Mouse (Mus musculus) ES-CJ7 (cell line): ENCODE data around the gene Frmpd2.
"Not testable (repeated sequence)": the region's sequence is repeated elsewhere in the genome, so short reads cannot be mapped to it uniquely, and the experiment has no call there.

Experiments used
- DNase-seq: peaks from one replicate; pipeline ENCODE4 v3.0.0; 2011; ENCODE audit warnings: low read depth, low spot score

Gene Frmpd2

DNA sequence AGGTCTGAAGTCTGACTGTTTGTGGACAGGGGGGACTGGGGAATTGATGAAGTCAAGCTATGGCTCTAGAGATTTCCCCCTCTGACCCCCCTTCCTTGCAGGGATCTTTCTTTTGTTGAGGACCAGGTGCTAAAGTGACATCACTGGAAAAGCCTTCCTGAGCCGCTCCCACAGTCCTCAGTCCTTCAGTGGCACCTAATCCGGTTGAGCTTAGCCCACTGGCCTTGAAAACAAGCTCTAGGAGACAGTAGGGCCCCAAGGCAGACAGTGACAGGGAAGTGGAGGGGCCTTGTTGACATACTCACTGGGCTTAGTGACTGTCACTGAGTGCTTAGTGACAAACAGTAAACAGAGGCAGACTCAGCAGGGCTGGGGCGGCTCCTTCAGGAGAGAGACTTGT lies at the start of gene Frmpd2:
Gene Frmpd2, plus strand, starts transcription at position 366 of the 400 bp plus-strand sequence.
- no peak for DNase-seq

DNA sequence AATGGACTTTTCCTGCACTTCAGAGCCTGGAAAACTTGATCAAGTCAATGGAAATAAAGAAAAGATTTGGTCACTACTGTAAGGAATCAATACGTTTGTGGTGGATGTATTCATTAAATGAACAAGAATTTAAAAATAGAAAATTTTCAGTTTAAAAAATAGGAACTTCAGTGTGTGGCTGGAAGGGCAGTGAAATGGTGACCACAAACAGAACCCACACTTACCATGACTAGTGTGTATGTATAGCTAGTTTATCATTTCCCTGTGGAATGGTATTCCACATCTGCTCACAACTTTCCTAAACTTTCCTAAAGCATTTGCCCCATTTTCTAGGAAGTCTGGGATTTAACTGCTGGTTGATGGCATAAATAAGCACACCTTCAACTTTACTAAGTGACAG lies 48.5 kb upstream of the Frmpd2 start:
- DNase-seq: no peak

DNA sequence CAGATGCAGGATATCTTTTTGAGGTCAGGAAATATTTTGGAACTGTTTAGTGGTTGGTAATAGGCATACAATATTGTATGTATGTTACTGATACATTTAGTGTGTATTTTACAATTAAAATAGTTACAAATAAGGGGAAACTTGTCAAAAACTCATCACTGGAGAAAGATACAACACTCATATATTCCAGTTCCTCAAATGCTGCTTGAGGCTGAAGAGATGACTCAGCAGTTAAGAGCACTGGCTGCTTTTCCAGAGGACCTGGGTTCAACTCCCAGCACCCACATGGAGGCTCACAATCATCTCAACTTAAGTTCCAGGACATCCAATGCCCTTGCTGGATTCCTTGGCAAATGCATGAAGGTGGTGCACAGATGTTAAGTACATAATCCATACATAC lies 47.4 kb upstream of the Frmpd2 start:
- DNase-seq: no peak

GRCm38 (mm10) chr14:33432485-33432884 lies 39.0 kb upstream of the Frmpd2 start:
- not testable (repeated sequence) for DNase-seq

- DNase-seq: no peak
These were observed 27.7 kb upstream of the Frmpd2 start for GRCm38 (mm10) chr14:33443780-33444179.

- DNase-seq: no peak
These were observed 25.5 kb upstream of the Frmpd2 start for GRCm38 (mm10) chr14:33445962-33446361.

- DNase-seq: peak; percentile 14
These were observed 24.9 kb upstream of the Frmpd2 start for GRCm38 (mm10) chr14:33446561-33447023.

GRCm38 (mm10) chr14:33447027-33447569 lies 24.4 kb upstream of the Frmpd2 start, which contains the start of gene Mapk8:
Gene Mapk8, minus strand, starts transcription at chr14:33447158.
- DNase-seq: peak; percentile 91

DNA sequence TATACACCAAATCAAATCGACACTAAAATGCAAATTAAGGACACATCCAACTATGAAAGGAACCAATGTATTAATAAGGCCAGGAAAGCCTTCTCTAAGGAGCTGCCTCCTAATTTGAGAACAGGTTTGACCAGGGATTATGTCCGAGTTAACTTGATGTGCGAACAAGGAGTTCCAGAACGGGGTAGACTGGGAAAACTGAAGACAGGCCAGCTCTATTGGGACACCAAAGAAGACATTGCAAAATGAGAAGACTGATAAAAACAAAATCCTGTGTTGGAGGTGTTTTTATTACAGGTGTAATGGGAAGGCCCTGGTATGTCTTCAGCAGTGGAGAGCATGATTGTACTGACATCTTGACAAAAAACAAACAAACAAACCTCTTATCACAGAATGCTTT lies 23.2 kb upstream of the Frmpd2 start:
- no peak for DNase-seq

DNA sequence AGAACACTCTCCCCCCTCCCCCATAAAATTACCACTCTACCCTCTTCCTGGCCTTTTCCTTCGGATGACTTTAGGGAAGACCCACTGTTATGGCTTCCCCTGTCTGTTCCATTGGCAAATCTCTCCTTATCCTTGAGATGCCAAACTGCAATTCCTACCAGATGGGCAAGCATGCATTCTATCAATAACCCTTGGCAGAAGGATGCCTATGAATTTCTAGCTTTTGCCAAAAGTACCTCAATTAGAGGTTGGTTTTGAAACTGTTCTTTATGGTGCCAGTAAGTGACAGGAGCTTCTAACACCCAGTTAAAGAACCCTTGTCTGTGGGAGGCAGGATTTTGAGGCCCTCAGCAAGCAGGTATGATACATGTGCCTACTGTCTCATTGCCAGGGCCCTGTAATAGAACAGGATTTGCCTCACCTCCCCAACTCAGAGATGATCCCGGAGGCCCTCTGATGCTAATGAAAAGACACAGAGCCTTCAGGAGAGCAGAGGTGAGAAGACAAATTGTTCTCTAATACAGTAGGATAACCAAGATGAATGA lies 22.1 kb upstream of the Frmpd2 start:
- no peak for DNase-seq

DNA sequence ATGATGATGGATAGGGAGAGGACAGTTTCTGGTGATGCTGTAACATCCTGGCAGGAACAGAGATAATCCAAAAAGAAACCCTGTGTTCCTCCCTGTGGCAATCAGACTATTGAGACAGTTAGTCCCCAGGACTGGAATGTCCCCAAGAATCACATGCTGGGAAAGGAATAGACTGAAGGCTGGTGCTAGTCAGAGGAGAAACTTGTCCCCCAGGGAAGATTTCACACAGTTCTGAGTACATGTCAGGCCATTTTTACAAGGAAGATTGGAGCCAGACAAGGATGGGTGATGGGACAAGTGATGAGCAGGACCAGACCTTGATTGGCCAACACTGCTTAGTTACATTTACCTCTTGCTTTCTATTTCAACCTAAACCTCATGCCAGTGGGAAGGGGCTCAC lies 21.2 kb upstream of the Frmpd2 start:
- DNase-seq: no peak

GRCm38 (mm10) chr14:33463658-33464057 lies 7.8 kb upstream of the Frmpd2 start:
- DNase-seq: no peak

GRCm38 (mm10) chr14:33467766-33468165 lies 3.7 kb upstream of the Frmpd2 start:
- no peak for DNase-seq

- no peak for DNase-seq
These were observed 3.0 kb downstream of the Frmpd2 start for GRCm38 (mm10) chr14:33474461-33474860.

DNA sequence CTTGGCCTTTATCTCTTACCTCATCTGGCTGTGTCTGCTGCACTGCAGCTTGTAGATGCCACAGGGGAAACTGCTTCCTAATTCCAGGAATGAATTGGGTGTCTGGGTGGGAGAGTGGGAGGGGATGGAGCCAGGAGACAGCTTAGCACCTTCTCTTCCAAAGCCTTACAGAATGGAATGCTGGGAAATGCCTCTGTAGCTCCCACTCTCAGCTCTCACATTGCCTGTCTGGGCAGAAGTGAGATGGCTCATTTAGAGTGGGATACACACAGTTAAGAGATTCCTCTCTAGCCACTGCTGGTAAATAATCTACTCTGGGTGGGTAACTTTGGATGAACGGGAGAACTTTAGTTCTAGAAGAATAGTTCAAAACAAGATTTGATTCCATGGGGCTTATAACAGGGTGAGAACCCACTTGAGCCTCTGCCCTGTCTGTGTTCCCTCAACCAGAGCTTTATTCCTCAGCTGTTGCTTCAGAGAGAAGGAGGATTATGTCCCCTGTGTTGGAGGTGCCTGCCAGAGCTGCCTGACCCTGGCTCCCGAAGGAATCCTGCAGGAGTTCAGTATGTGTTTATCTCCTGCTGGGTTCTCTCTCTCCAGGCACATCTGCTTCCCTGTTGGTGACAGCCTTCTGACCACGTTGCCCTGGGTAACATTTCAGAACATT lies 4.7 kb downstream of the Frmpd2 start:
- DNase-seq: no peak

DNA sequence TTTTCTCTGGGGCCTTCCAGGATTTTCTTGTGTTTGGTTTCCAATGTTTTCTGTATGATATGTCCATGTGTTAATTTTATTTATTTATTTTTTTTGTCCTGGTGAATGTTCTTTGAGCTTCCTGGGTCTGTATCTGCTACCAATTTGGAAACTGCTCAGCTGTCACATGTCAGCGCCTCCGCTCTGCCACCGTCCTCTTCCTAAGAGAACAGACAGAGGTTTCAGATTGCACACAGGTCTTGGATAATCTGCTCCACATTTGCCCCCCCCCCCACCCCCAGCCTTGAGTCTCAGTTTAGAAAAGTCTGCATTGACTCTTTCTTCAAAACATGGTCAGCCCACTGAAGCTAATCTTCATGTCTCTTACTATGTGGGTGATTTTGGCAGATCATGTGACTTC lies 10.5 kb downstream of the Frmpd2 start:
- DNase-seq: no peak

DNA sequence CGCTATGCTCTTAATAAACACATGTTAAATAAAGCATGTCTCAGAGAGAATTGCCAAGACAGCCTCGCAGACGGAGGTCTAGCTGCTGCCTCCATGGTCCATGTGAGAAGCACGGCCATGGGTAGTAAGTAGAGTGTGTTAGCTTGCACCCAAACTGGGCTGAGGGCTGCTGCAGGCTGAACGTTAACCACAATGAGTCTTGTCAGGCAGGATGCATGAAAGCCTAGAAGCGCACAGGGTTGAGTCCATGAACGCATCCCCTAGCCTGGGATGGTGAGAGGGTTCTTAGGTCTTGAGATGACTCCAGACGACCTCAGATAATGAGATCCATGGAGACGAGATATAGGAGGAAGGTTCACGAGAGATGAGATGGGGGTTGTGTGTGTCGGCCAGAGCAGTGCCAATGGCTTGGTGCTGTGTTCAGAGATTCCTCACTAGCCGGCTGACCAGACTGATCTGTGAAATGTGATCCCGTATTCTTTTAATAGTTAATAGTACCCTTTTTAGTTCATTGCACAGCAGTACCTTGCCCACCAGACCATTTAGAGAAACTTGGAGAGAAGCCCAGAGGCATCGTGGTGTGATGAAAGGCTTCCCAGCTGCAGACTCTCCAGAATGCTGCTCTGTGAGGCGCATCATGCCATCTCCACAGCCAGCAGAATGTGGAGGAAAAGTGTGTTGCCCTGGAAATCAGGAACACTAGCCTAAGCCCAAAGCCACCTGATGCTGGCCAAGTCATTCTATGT lies 16.5 kb downstream of the Frmpd2 start:
- DNase-seq: no peak

- DNase-seq: no peak
These were observed 23.7 kb downstream of the Frmpd2 start for GRCm38 (mm10) chr14:33495226-33495625.

GRCm38 (mm10) chr14:33497418-33497817 lies 25.9 kb downstream of the Frmpd2 start:
- no peak for DNase-seq

GRCm38 (mm10) chr14:33498849-33499248 lies 27.4 kb downstream of the Frmpd2 start:
- DNase-seq: no peak

DNA sequence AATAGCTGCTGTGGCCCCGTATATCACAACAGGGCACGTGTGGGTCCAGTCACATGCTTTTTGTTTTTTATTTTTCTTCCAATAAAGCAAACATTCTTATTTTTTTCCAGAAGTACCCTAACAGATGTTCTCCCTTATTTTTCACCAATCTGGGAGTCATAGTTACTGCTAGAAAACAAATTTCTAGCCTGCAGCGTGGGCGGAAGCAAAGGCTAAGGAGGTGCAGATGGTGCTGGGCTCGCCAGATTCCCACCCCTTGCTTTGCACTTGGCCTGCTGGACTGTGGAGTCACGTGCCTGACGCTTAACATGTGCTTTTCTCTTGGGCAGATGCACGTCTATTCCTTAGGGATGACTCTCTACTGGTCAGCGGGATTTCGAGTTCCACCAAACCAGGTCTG lies 29.1 kb downstream of the Frmpd2 start:
- no peak for DNase-seq

- DNase-seq: no peak
These were observed 31.8 kb downstream of the Frmpd2 start for GRCm38 (mm10) chr14:33503311-33503710.

GRCm38 (mm10) chr14:33506696-33507095 lies 35.2 kb downstream of the Frmpd2 start:
- no peak for DNase-seq
